Mouse (Mus musculus): ENCODE measurements around the gene Fam102a.
A peak's percentile ranks its signal among the peaks of the same experiment; 100 is the strongest.

DNA sequence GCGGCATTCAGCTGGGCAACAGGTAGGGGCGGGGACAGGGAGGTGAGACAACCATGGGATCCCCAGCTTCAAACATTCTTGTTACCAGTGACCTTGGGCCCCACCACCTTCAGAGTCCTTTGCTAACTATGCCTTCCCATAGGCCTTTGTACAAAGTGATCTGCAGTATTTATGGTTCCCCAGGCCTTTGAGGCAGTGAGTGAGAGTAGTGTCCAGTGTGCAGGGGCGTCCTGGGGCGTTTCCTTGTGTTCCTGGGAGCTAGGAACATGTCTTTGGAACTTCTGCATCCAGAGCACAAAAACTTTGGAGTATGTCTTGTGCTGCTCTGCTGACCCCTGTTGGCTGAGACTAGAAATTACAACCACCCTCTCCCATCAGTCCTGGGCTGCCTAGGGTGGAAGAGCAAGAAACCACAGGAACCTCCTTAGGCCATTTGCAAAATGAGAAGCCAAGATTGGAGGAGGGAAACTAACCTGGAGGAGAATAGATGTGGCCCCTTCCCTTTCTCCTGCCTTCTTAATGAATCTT, 31.5 kb downstream of the Fam102a start:
- peak; percentile 88 for TF ChIP-seq CTCF (IDR thresholded peaks at IDR 0.05; ENCODE audit: low read depth)
- TF ChIP-seq EP300 (IDR thresholded peaks at IDR 0.05; ENCODE audit: low read depth): no peak

All from liver, embryonic 14.5 days (tissue).